Mouse (Mus musculus): ENCODE data around the gene Skp1a. TPM values are rescaled to one million over a fixed set of nuclear protein-coding genes. Genes with fewer than 3 reads are reported as not detected.

Skp1a gene
- polyA plus RNA-seq, 1 experiment from 2014 or later, result 790 TPM

- no peak overlapping the region for H3K9ac ChIP-seq
- H3K9me3 ChIP-seq (replicated peaks), result no peaks in the 10 kb centered on the region
- 64% methylated on average over 5 of the region's 5 CpGs for WGBS
- no peak for ATAC-seq (replicated peaks; ENCODE audit: low FRiP score)
- H3K4me2 ChIP-seq, result no peak overlapping the region
- H3K27me3 ChIP-seq, result no peaks in the 10 kb centered on the region
- H3K36me3 ChIP-seq, result peaks cover 43% of the 10 kb centered on the region
- no peak overlapping the region for H3K4me3 ChIP-seq (replicated peaks)
- 0 out of 2 replicates have a peak, but pooled peaks cover 3% of the 10 kb centered on the region for H3K4me1 ChIP-seq
- H3K27ac ChIP-seq, result no peak overlapping the region
Measured at GRCm38 (mm10) chr11:52258711-52259110, 26.9 kb downstream of the Skp1a start.

GRCm38 (mm10) chr11:52260878-52261277 is 29.1 kb downstream of the Skp1a start:
- 63% methylated on average over 4 of the region's 4 CpGs for WGBS
- no peak for ATAC-seq (replicated peaks; ENCODE audit: low FRiP score)
- Histone ChIP-seq H3K27me3 (no peaks in the 10 kb centered on the region), H3K27ac (no peak overlapping the region), H3K4me3 (replicated peaks) (no peak overlapping the region), H3K36me3 (peaks cover 35% of the 10 kb centered on the region), H3K4me1 (0 out of 2 replicates have a peak, but pooled peaks cover 8% of the 10 kb centered on the region), H3K9me3 (replicated peaks) (no peaks in the 10 kb centered on the region), H3K9ac (no peak overlapping the region), H3K4me2 (no peak overlapping the region)

- Histone ChIP-seq H3K27me3 (no peaks in the 10 kb centered on the region), H3K4me2 (no peak overlapping the region), H3K9me3 (replicated peaks) (no peaks in the 10 kb centered on the region), H3K36me3 (peaks cover 25% of the 10 kb centered on the region), H3K4me1 (peaks cover 9% of the 10 kb centered on the region; the same call in 1 of the 2 replicates), H3K9ac (no peak overlapping the region), H3K27ac (no peak overlapping the region), H3K4me3 (replicated peaks) (no peak overlapping the region)
- WGBS, result 61% methylated on average over 5 of the region's 5 CpGs
- ATAC-seq (replicated peaks; ENCODE audit: low FRiP score), result no peak
Measured at GRCm38 (mm10) chr11:52261937-52262336, 30.1 kb downstream of the Skp1a start.

- H3K4me3 ChIP-seq (replicated peaks), result no peak overlapping the region
- peaks cover 21% of the 10 kb centered on the region for H3K36me3 ChIP-seq
- no peaks in the 10 kb centered on the region for H3K27me3 ChIP-seq
- peaks cover 9% of the 10 kb centered on the region; the same call in 1 of the 2 replicates for H3K4me1 ChIP-seq
- no peak overlapping the region for H3K9ac ChIP-seq
- H3K27ac ChIP-seq, result no peak overlapping the region
- no peak for ATAC-seq (replicated peaks; ENCODE audit: low FRiP score)
- H3K4me2 ChIP-seq, result no peak overlapping the region
- H3K9me3 ChIP-seq (replicated peaks), result no peaks in the 10 kb centered on the region
- WGBS, result 94% methylated on average over 11 of the region's 11 CpGs
Measured at GRCm38 (mm10) chr11:52262338-52262737, 30.5 kb downstream of the Skp1a start.

GRCm38 (mm10) chr11:52264871-52265270 is 33.1 kb downstream of the Skp1a start:
- 74% methylated on average over 7 of the region's 7 CpGs for WGBS
- Histone ChIP-seq H3K9ac (no peak overlapping the region), H3K27ac (no peak overlapping the region), H3K4me3 (replicated peaks) (no peak overlapping the region), H3K27me3 (no peaks in the 10 kb centered on the region), H3K4me1 (peaks cover 18% of the 10 kb centered on the region), H3K4me2 (no peak overlapping the region), H3K9me3 (replicated peaks) (no peaks in the 10 kb centered on the region), H3K36me3 (peaks cover 14% of the 10 kb centered on the region)
- no peak for ATAC-seq (replicated peaks; ENCODE audit: low FRiP score)

- Histone ChIP-seq H3K4me3 (replicated peaks) (no peak overlapping the region), H3K4me2 (no peak overlapping the region), H3K27me3 (no peaks in the 10 kb centered on the region), H3K4me1 (peaks cover 18% of the 10 kb centered on the region), H3K9me3 (replicated peaks) (no peaks in the 10 kb centered on the region), H3K36me3 (peaks cover 7% of the 10 kb centered on the region; the same call in 1 of the 2 replicates), H3K9ac (no peak overlapping the region), H3K27ac (no peak overlapping the region)
- WGBS, result 60% methylated on average over 12 of the region's 12 CpGs
- no peak for ATAC-seq (replicated peaks; ENCODE audit: low FRiP score)
Measured at GRCm38 (mm10) chr11:52265616-52266307, 34.0 kb downstream of the Skp1a start.

GRCm38 (mm10) chr11:52267271-52267670 is 35.5 kb downstream of the Skp1a start:
- Histone ChIP-seq H3K4me3 (replicated peaks) (no peak overlapping the region), H3K4me2 (no peak overlapping the region), H3K9ac (no peak overlapping the region), H3K36me3 (peaks cover 3% of the 10 kb centered on the region; the same call in 1 of the 2 replicates), H3K27ac (no peak overlapping the region), H3K27me3 (no peaks in the 10 kb centered on the region), H3K4me1 (peaks cover 22% of the 10 kb centered on the region), H3K9me3 (replicated peaks) (no peaks in the 10 kb centered on the region)
- no peak for ATAC-seq (replicated peaks; ENCODE audit: low FRiP score)
- 87% methylated on average over 5 of the region's 5 CpGs for WGBS

GRCm38 (mm10) chr11:52268104-52268835 is 36.5 kb downstream of the Skp1a start:
- Histone ChIP-seq H3K4me1 (peaks cover 32% of the 10 kb centered on the region), H3K36me3 (no peaks in the 10 kb centered on the region), H3K9me3 (replicated peaks) (no peaks in the 10 kb centered on the region), H3K27me3 (no peaks in the 10 kb centered on the region), H3K9ac (no peak overlapping the region), H3K27ac (peak overlapping the region; percentile 59; the same call in 1 of the 2 replicates), H3K4me3 (replicated peaks) (no peak overlapping the region), H3K4me2 (no peak overlapping the region)
- no peak for ATAC-seq (replicated peaks; ENCODE audit: low FRiP score)
- WGBS, result 55% methylated on average over 7 of the region's 7 CpGs

- no peaks in the 10 kb centered on the region for H3K27me3 ChIP-seq
- no peak overlapping the region for H3K9ac ChIP-seq
- no peaks in the 10 kb centered on the region for H3K9me3 ChIP-seq (replicated peaks)
- ATAC-seq (replicated peaks; ENCODE audit: low FRiP score), result no peak
- 89% methylated on average over 6 of the region's 6 CpGs for WGBS
- H3K36me3 ChIP-seq, result no peaks in the 10 kb centered on the region
- no peak overlapping the region for H3K4me3 ChIP-seq (replicated peaks)
- H3K4me2 ChIP-seq, result no peak overlapping the region
- H3K4me1 ChIP-seq, result peaks cover 41% of the 10 kb centered on the region
- no peak overlapping the region for H3K27ac ChIP-seq
Measured at GRCm38 (mm10) chr11:52269841-52270240, 38.0 kb downstream of the Skp1a start.

- no peak overlapping the region for H3K4me3 ChIP-seq (replicated peaks)
- H3K4me1 ChIP-seq, result peaks cover 40% of the 10 kb centered on the region
- no peak overlapping the region for H3K27ac ChIP-seq
Measured at GRCm38 (mm10) chr11:52271765-52272495, 40.1 kb downstream of the Skp1a start.

GRCm38 (mm10) chr11:52272619-52273018 is 40.8 kb downstream of the Skp1a start:
- no peak for ATAC-seq (replicated peaks; ENCODE audit: low FRiP score)
- Histone ChIP-seq H3K4me1 (peaks cover 40% of the 10 kb centered on the region), H3K27ac (no peak overlapping the region), H3K36me3 (0 out of 2 replicates have a peak, but pooled peaks cover 5% of the 10 kb centered on the region), H3K4me3 (replicated peaks) (no peak overlapping the region), H3K27me3 (no peaks in the 10 kb centered on the region), H3K4me2 (no peak overlapping the region), H3K9me3 (replicated peaks) (no peaks in the 10 kb centered on the region), H3K9ac (no peak overlapping the region)
- WGBS, result 73% methylated on average over 6 of the region's 6 CpGs

More at GRCm38 (mm10) chr11:52271765-52272495, 40.1 kb downstream of the Skp1a start:
- H3K4me2 ChIP-seq, result no peak overlapping the region
- no peaks in the 10 kb centered on the region for H3K36me3 ChIP-seq
- no peak for ATAC-seq (replicated peaks; ENCODE audit: low FRiP score)
- no peaks in the 10 kb centered on the region for H3K9me3 ChIP-seq (replicated peaks)
- H3K9ac ChIP-seq, result no peak overlapping the region
- 57% methylated on average over 8 of the region's 8 CpGs for WGBS
- H3K27me3 ChIP-seq, result no peaks in the 10 kb centered on the region
